Mouse (Mus musculus): Measurements from ENCODE around the gene Scd2. TPM values are rescaled to one million over a fixed set of nuclear protein-coding genes. Genes with fewer than 3 reads are reported as not detected.
"Not testable (repeated sequence)": the region's sequence is repeated elsewhere in the genome, so short reads cannot be mapped to it uniquely, and the experiment has no call there.

Scd2 gene
- total RNA-seq, 4 experiments from 2014 or later, result 702 to 768 (median 723) TPM

DNA sequence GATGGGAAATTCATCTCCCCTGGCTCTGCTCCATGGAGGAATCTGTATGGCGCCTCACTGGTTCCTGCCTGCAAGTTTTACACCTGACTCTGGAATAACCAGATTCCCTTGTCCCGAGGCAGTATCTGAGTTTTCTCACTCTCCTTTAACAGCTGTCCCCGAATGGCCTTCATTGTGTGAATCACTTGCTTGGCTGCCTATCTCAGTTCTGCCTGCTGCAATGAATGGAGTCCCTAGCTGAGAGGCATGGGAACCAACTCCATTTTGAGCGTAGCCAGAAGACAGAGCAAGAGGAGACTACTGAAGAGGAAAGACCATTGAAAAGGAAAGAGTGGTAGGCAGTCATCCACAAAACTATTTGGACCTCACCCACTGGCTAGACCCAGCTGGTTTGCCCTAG, 19.8 kb upstream of the Scd2 start:
- no peak for DNase-seq (ENCODE audit: low spot score in 2 of 2)

- DNase-seq (ENCODE audit: low spot score in 2 of 2), result no peak
These were observed 19.0 kb upstream of the Scd2 start for GRCm38 (mm10) chr19:44274452-44274851.

DNA sequence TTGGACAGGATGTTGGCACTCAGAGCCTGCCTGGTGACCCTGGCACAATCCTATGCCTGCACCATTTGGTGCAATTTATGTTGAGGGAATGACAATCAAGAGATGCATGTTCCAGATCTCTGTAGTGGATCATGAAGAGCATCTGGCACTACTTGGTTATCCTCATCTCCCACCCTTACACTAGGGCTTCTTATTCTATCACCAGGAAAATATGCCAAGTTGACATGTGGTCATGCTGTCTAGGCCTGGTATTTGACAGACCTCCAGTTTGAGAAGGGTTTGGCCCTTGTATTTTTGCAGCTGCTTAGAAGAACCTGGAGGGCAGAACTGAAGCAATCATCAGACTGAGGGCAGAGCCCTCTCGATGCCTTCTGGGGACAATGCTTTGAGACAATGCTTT, 18.1 kb upstream of the Scd2 start:
- no peak for DNase-seq (ENCODE audit: low spot score in 2 of 2)

GRCm38 (mm10) chr19:44276861-44277260, 16.6 kb upstream of the Scd2 start:
- DNase-seq (ENCODE audit: low spot score in 2 of 2), result no peak

DNA sequence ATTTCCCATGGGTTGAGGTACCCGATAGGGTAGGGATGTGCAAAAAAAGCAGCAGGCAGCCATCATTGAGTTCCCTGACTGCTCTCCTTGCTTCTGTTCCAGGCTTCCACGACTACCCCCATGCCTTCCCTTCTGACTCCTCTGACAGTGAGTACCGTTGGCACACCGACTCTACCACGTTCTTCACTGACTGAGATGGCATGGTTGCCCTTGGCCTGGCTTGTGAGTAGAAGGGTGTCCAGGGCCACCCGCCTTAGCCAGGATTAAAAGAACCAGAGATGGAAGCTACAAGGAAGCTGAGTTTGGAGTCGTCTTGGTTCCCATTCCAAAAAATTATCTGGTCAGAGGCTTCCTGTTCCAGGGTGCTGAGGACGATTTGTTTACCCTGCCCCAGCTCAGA, 15.5 kb upstream of the Scd2 start:
- DNase-seq (ENCODE audit: low spot score in 2 of 2), result no peak

DNA sequence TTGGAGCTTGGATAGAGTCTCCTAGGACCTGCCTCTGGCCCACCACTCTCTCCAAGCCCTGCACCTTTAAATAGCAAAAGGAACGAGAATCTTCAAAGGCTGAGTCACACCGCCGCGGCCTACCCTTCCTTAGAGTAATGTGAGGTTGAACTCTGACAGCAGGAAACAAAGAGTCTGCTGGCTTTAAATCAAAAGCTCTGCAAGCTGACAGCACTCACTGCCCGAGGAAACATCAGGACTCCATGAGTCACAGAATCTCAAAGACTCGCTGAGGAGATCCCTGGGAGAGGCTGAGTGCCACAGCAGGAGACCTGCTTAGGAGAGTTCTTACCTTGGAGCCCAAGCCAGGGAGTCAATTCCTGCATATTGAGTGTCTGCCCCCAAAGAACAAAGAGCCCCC, 12.7 kb upstream of the Scd2 start:
- no peak for DNase-seq (ENCODE audit: low spot score in 2 of 2)

- DNase-seq (ENCODE audit: low spot score in 2 of 2), result not testable (repeated sequence)
These were observed 11.5 kb upstream of the Scd2 start for GRCm38 (mm10) chr19:44281825-44282447.

GRCm38 (mm10) chr19:44282534-44283156, 10.8 kb upstream of the Scd2 start:
- no peak for DNase-seq (ENCODE audit: low spot score in 2 of 2)

DNA sequence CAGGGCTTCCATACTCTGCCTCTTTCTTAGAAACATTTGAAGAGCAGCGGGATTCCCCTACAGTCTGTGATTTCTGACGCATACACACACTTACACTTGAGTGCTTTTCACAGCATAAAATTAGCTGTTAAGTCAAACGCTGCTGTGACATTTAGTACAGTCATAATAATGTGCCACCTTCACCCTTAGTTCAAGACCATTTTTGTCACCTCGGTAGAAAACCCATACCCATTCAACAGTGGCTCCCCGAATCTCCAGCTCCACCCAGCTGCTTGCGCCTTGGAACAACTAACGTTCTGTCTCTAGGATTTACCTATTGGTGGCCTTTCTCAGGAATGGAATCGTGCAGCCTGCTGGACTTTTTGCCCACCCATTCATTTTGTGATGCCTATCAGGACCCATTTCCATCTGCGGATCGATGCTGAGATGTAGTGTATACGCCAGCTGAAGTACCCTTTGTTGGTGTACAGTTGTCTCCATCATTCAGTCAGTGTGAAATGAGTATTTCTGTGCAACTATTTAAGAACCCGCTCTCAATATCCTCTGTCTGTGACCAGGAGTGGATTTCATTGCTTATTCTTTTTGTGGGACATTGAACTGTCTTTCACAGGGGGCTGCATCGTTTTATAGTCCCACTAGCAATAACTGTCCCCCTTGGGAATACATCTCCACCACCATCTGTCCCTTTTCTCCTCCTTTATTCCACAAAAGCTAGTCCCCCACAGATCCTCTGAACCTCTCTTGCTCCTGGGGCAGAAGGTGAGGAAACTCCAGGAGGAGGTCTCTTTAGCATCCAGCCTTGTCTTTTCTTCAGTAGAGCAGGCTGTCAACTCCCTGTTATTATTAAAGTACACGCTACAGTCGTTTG, 10.1 kb upstream of the Scd2 start:
- no peak for DNase-seq (ENCODE audit: low spot score in 2 of 2)

GRCm38 (mm10) chr19:44284025-44284695, 9.3 kb upstream of the Scd2 start:
- DNase-seq (ENCODE audit: low spot score in 2 of 2), result peak; percentile 79 to 94

DNA sequence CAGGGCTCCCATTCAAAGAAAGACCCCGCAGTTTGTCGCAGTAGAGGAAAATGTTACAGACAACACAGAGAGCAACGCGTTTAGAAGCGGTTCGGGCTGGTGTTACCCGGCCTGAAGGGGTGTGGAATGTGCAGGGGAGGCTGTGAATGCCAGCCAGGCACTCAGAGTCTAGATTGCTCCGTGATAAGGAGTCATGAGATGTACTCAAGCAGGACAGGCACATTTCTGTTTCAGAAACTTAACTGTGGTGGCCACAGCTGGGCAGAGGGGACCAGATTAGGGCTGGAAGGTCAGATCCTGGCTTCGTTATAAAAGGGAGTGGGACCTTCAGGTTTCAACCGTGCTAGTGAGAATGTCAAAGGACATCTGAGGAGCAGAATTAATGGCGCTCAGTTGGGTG, 8.8 kb upstream of the Scd2 start:
- no peak for DNase-seq (ENCODE audit: low spot score in 2 of 2)

GRCm38 (mm10) chr19:44285554-44285953, 7.9 kb upstream of the Scd2 start:
- no peak for DNase-seq (ENCODE audit: low spot score in 2 of 2)

- no peak for DNase-seq (ENCODE audit: low spot score in 2 of 2)
These were observed 7.4 kb upstream of the Scd2 start for GRCm38 (mm10) chr19:44286109-44286508.

DNA sequence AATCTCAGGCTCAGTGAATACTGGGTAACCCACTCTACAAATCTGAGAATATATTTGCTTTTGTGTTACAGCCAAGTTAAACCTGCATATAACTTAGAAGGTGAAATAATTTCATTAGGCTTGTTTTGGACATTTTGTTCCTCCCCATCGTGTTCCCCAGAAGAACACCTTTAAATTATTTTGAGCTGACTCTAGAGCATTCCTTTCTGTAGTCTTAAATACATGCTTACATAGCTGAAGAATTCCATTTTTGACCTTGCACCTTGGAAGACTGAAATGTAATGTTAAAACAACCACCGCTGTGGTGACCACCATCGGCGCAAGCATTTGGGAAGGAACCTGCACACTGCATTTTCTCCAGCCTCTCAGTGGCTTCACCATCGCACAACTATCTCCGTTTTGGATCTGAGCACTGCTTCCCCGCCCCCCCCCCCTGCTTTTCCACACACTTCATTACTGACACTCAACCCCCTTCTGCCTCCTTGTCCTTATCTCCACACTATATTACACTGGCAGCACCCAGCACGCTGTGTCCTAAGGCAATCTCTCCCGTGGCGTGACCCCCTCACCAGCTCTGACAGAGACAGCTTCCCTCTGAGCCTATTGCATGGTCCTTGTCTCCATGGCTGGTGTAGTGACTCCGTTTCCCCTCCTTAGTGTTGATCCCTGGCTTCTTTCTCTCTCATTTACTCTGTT, 5.9 kb upstream of the Scd2 start:
- no peak for DNase-seq (ENCODE audit: low spot score in 2 of 2)

GRCm38 (mm10) chr19:44292083-44292482, 1.4 kb upstream of the Scd2 start:
- no peak for DNase-seq (ENCODE audit: low spot score in 2 of 2)

DNA sequence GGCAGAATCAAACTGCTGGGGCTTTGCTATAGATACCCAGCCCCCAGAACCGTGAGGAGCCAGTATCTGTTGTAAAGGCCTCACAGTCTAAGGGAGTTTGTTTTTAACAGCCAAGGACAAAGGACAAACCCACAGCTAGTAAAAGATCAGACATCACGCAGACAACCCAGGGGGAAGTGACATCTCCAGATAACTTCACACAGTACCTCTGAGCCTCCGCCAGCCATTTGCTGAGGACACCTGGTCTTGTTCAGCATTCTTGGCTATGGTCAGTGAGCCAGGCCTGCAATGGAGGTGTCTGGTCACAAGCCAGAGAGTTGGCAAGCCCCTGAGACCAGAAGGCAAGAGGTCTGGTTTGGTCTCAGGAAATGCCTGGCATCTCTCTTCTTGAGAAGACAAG, 991 bp upstream of the Scd2 start:
- DNase-seq (ENCODE audit: low spot score in 2 of 2), result no peak

DNA sequence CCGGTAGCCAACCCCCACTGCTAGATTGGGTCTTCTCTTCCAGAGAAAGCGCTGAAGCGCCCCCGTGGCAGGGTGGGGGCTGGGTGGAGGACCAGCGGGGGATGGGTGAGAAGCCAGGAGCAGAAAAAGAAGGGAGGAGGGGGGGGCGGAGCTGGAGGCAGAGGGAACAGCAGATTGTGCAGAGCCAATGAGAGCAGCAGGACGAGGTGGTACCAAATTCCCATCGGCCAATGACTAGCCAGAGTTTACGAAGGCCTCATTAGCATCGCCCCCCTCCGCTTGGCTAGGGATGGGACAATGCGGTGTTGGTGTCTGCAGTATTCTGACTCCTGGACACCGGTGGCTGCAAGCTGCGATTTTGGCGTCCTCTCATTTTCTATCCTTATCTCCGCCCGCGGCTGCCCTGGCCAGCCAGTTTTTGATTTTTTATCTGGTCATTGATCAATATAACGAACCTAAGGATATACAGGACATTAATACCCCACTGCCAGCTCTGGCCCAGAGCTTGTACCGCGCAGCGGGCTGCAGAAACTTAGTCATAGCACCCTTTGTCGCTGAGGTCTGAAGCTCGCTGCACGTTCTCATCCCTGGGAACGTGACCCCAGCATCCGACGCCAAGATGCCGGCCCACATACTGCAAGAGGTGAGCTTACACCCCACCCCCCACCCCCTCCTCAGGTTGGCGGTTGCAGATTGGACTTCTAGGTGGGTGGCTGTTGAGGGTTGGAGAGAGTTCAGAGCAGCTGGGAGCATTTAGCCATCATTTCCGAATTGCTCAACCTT, 486 bp downstream of the Scd2 start:
- peak; percentile 91 to 97 for DNase-seq (ENCODE audit: low spot score in 2 of 2)

- DNase-seq (ENCODE audit: low spot score in 2 of 2), result peak; percentile 81 to 84
These were observed 1.1 kb downstream of the Scd2 start for GRCm38 (mm10) chr19:44294588-44295041.

- DNase-seq (ENCODE audit: low spot score in 2 of 2), result peak in 1 of 2 experiments; percentile 68
These were observed 1.8 kb downstream of the Scd2 start for GRCm38 (mm10) chr19:44295251-44295650.

DNA sequence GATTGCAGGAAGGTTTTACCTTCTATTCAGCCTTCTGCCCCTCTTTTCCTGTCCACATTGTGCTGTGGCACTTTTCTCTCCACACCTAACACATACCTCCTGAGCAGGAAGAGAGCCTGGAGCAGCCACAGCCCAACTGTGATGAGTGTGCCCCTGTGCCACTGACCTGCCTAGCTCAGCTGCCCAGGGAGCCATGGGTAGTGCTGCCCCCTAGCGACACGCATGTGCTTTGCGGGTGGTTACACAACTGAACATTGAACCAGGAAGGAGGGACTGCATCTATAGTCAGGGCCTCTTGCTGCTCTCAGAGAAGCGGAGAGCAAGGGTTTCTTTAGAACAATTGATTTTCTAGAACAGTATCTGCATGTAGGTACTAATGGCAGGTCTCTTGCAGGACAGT, 2.3 kb downstream of the Scd2 start:
- DNase-seq (ENCODE audit: low spot score in 2 of 2), result peak; percentile 73 to 79
